Mouse (Mus musculus) limb, embryonic 14.5 days (tissue): ENCODE measurements at regions not wholly inside any gene's neighbourhood (a gene's known extent, or its start where the extent isn't known, plus 50 kb on each side); places are given as distances from the start of the nearest gene placed in this dataset.
A peak's percentile ranks its signal among the peaks of the same experiment; 100 is the strongest.

ENCODE experiments used
- ATAC-seq: fragments of 200-750 bp; cut with Nextera tagmentation; 2 replicates; pipeline ENCODE4 v1.8.0; 2017; ENCODE audit warnings: low read depth, moderate number of reproducible peaks, moderate TSS enrichment; ENCODE audit not compliant: low FRiP score
- DNase-seq: peaks from one replicate; pipeline ENCODE4 v3.0.0-alpha.2; 2015; ENCODE audit warnings: low spot score
- H3K27ac ChIP-seq: fragments of 300-500 bp; sonication (generic); replicated peaks from 2 replicates; pipeline ENCODE4 v1.5.1; 2014; ENCODE audit warnings: low read depth, mild to moderate bottlenecking, low read length, moderate library complexity, mixed read lengths
- H3K27me3 ChIP-seq: fragments of 300-500 bp; sonication (generic); 2 replicates; pipeline ENCODE4 v1.6.1; 2014; ENCODE audit warnings: low read length, mixed read lengths; ENCODE audit not compliant: control insufficient read depth, insufficient read depth
- H3K36me3 ChIP-seq: fragments of 300-500 bp; sonication (generic); 2 replicates; pipeline ENCODE4 v1.6.1; 2014; ENCODE audit warnings: mild to moderate bottlenecking, low read length, moderate library complexity, mixed read lengths; ENCODE audit not compliant: control insufficient read depth, insufficient read depth
- H3K4me1 ChIP-seq: fragments of 300-500 bp; sonication (generic); 2 replicates; pipeline ENCODE4 v1.6.1; 2014; ENCODE audit warnings: antibody characterized with exemption, low read length, mixed read lengths; ENCODE audit not compliant: control insufficient read depth, insufficient read depth
- H3K4me2 ChIP-seq: fragments of 300-500 bp; sonication (generic); replicated peaks from 2 replicates; pipeline ENCODE4 v1.6.1; 2014; ENCODE audit warnings: low read depth, mild to moderate bottlenecking, low read length, moderate library complexity; ENCODE audit not compliant: severe bottlenecking
- H3K4me3 ChIP-seq: fragments of 300-500 bp; sonication (generic); replicated peaks from 2 replicates; pipeline ENCODE4 v1.5.1; 2014; ENCODE audit warnings: low read length
- H3K9ac ChIP-seq: fragments of 300-500 bp; sonication (generic); 2 replicates; pipeline ENCODE4 v1.6.1; 2014; ENCODE audit warnings: mild to moderate bottlenecking, low read depth, low read length, moderate library complexity; ENCODE audit not compliant: severe bottlenecking
- H3K9me3 ChIP-seq: fragments of 300-500 bp; sonication (generic); 2 replicates; pipeline ENCODE4 v1.6.1; 2016; ENCODE audit warnings: low read length; ENCODE audit not compliant: control insufficient read depth
- POLR2A ChIP-seq: fragments of 200-500 bp; IDR thresholded peaks from 2 replicates; pipeline ENCODE4 v1.8.0; 2012; ENCODE audit warnings: inconsistent platforms, mild to moderate bottlenecking, moderate library complexity, borderline replicate concordance; ENCODE audit not compliant: insufficient read depth, insufficient read length; ENCODE audit errors: extremely low read depth
- WGBS: fragments of 180-500 bp; shearing (Covaris S2); extraction: QIAGEN DNeasy Blood & Tissue Kit; methylation state at CpG from one replicate; pipeline ENCODE4 v1.1.7; 2014; 5-methylcytosine and 5-hydroxymethylcytosine counted together

- H3K36me3 ChIP-seq: no peaks in the 10 kb centered on the region
- H3K4me3 ChIP-seq: no peak overlapping the region
- no peak for DNase-seq
- no peak for ATAC-seq
- H3K27ac ChIP-seq: no peak overlapping the region
- no peak overlapping the region for H3K9ac ChIP-seq
- 74% methylated on average over 2 of the region's 2 CpGs for WGBS
- no peaks in the 10 kb centered on the region for H3K9me3 ChIP-seq
- no peaks in the 10 kb centered on the region for H3K27me3 ChIP-seq
- TF ChIP-seq POLR2A: no peak
- no peak overlapping the region for H3K4me2 ChIP-seq
- H3K4me1 ChIP-seq: no peaks in the 10 kb centered on the region
Observed at GRCm38 (mm10) chr13:37685617-37686016, 92.6 kb upstream of the Rreb1 start.

GRCm38 (mm10) chr13:37686109-37686508 is 92.1 kb upstream of the Rreb1 start:
- WGBS: 58% methylated on average over 2 of the region's 2 CpGs

GRCm38 (mm10) chr13:37689127-37689777 is 88.9 kb upstream of the Rreb1 start:
- WGBS: 86% methylated on average over 6 of the region's 6 CpGs
- no peak overlapping the region for H3K27ac ChIP-seq
- H3K9ac ChIP-seq: no peak overlapping the region
- DNase-seq (no peak), ATAC-seq (no peak)
- no peaks in the 10 kb centered on the region for H3K36me3 ChIP-seq
- no peaks in the 10 kb centered on the region for H3K4me1 ChIP-seq
- no peaks in the 10 kb centered on the region for H3K27me3 ChIP-seq
- TF ChIP-seq POLR2A: no peak
- H3K4me2 ChIP-seq: no peak overlapping the region
- no peak overlapping the region for H3K4me3 ChIP-seq
- no peaks in the 10 kb centered on the region for H3K9me3 ChIP-seq

More at GRCm38 (mm10) chr13:37686109-37686508, 92.1 kb upstream of the Rreb1 start:
- Histone ChIP-seq H3K9me3 (no peaks in the 10 kb centered on the region), H3K4me2 (no peak overlapping the region), H3K4me3 (no peak overlapping the region), H3K4me1 (no peaks in the 10 kb centered on the region), H3K27me3 (no peaks in the 10 kb centered on the region), H3K27ac (no peak overlapping the region), H3K36me3 (no peaks in the 10 kb centered on the region), H3K9ac (no peak overlapping the region)
- DNase-seq (no peak), ATAC-seq (no peak)
- no peak for TF ChIP-seq POLR2A

- no peak overlapping the region for H3K4me3 ChIP-seq
- no peaks in the 10 kb centered on the region for H3K4me1 ChIP-seq
- WGBS: 69% methylated on average over 5 of the region's 5 CpGs
- H3K4me2 ChIP-seq: no peak overlapping the region
- no peaks in the 10 kb centered on the region for H3K36me3 ChIP-seq
- H3K9me3 ChIP-seq: no peaks in the 10 kb centered on the region
- DNase-seq (peak; percentile 31), ATAC-seq (peak; percentile 68; the same call in 1 of the 2 replicates)
- H3K27me3 ChIP-seq: no peaks in the 10 kb centered on the region
- no peak for TF ChIP-seq POLR2A
- no peak overlapping the region for H3K9ac ChIP-seq
- no peak overlapping the region for H3K27ac ChIP-seq
Observed at GRCm38 (mm10) chr13:37691855-37692445, 86.2 kb upstream of the Rreb1 start.

GRCm38 (mm10) chr13:37693617-37694016 is 84.6 kb upstream of the Rreb1 start:
- TF ChIP-seq POLR2A: no peak
- no peak overlapping the region for H3K27ac ChIP-seq
- no peaks in the 10 kb centered on the region for H3K4me1 ChIP-seq
- 77% methylated on average over 3 of the region's 3 CpGs for WGBS
- H3K27me3 ChIP-seq: no peaks in the 10 kb centered on the region
- no peak for ATAC-seq
- no peak overlapping the region for H3K9ac ChIP-seq
- H3K9me3 ChIP-seq: no peaks in the 10 kb centered on the region
- H3K4me3 ChIP-seq: no peak overlapping the region
- no peaks in the 10 kb centered on the region for H3K36me3 ChIP-seq
- H3K4me2 ChIP-seq: no peak overlapping the region
- no peak for DNase-seq
